Mouse (Mus musculus) embryonic facial prominence, embryonic 15.5 days (tissue): ENCODE data around the gene Marveld1. TPM values are rescaled to one million over a fixed set of nuclear protein-coding genes. Genes with fewer than 3 reads are reported as not detected.

ENCODE experiments used
- ATAC-seq: fragments of 200-750 bp; cut with Nextera tagmentation; 2 replicates; pipeline ENCODE4 v1.8.0; 2017; ENCODE audit warnings: low read depth, moderate TSS enrichment; ENCODE audit not compliant: insufficient number of reproducible peaks, low FRiP score, low TSS enrichment
- H3K27ac ChIP-seq: fragments of 300-500 bp; sonication (generic); replicated peaks from 2 replicates; pipeline ENCODE4 v1.5.1; 2015; ENCODE audit warnings: mild to moderate bottlenecking, inconsistent platforms
- H3K27me3 ChIP-seq: fragments of 300-500 bp; sonication (generic); 2 replicates; pipeline ENCODE4 v1.6.1; 2015; ENCODE audit warnings: inconsistent platforms
- H3K36me3 ChIP-seq: fragments of 300-500 bp; sonication (generic); 2 replicates; pipeline ENCODE4 v1.6.1; 2015; ENCODE audit warnings: mild to moderate bottlenecking, inconsistent platforms
- H3K4me1 ChIP-seq: fragments of 300-500 bp; sonication (generic); 2 replicates; pipeline ENCODE4 v1.6.1; 2015; ENCODE audit warnings: inconsistent platforms
- H3K4me2 ChIP-seq: fragments of 300-500 bp; sonication (generic); replicated peaks from 2 replicates; pipeline ENCODE4 v1.6.1; 2015; ENCODE audit warnings: mild to moderate bottlenecking, inconsistent platforms
- H3K4me3 ChIP-seq: fragments of 300-500 bp; sonication (generic); replicated peaks from 2 replicates; pipeline ENCODE4 v1.5.1; 2015; ENCODE audit warnings: mild to moderate bottlenecking, inconsistent platforms
- H3K9ac ChIP-seq: fragments of 300-500 bp; sonication (generic); 2 replicates; pipeline ENCODE4 v1.6.1; 2015; ENCODE audit warnings: inconsistent platforms
- H3K9me3 ChIP-seq: fragments of 300-500 bp; sonication (generic); replicated peaks from 2 replicates; pipeline ENCODE4 v1.6.1; 2016; ENCODE audit warnings: inconsistent platforms
- WGBS: fragments of 180-500 bp; shearing (Covaris S2); methylation state at CpG from one replicate; pipeline ENCODE4 v1.1.7; 2015; 5-methylcytosine and 5-hydroxymethylcytosine counted together
- polyA plus RNA-seq: library from polyadenylated mRNA; unstranded; fragments of >200 nt; fragmentation: Nextera tagmentation; extraction: Ambion mirVana; gene quantifications from 2 replicates; pipeline ENCODE4 v1.2.1, GENCODE M21; 2015

Gene Marveld1
- polyA plus RNA-seq, 1 experiment from 2014 or later = 15.2 TPM

- Histone ChIP-seq H3K9ac (peak overlapping the region; percentile 82), H3K27me3 (no peaks in the 10 kb centered on the region), H3K4me1 (peaks cover 52% of the 10 kb centered on the region), H3K4me2 (peak overlapping the region; percentile 91), H3K9me3 (no peaks in the 10 kb centered on the region), H3K4me3 (peak overlapping the region; percentile 63), H3K36me3 (peaks cover 18% of the 10 kb centered on the region), H3K27ac (peak overlapping the region; percentile 95)
- ATAC-seq = no peak
- 4% methylated on average over 23 of the region's 23 CpGs for WGBS
These were observed 19.0 kb upstream of the Marveld1 start for GRCm38 (mm10) chr19:42128052-42128740.

- H3K27ac ChIP-seq = peak within 1 kb of the TSS; percentile 95
- peak within 1 kb of the TSS; percentile 63 for H3K4me3 ChIP-seq
- H3K27me3 ChIP-seq = no peaks in the 10 kb centered on the region
- H3K36me3 ChIP-seq = peaks cover 10% of the 10 kb centered on the region
- H3K4me2 ChIP-seq = peak within 1 kb of the TSS; percentile 91
- H3K9me3 ChIP-seq = no peaks in the 10 kb centered on the region
- peaks cover 52% of the 10 kb centered on the region for H3K4me1 ChIP-seq
- peak within 1 kb of the TSS; percentile 82 for H3K9ac ChIP-seq
- under 1% methylated on average over 54 of the region's 54 CpGs for WGBS
- ATAC-seq = peak; percentile 98
These were observed 18.3 kb upstream of the Marveld1 start, which contains the start of gene Avpi1 for GRCm38 (mm10) chr19:42128787-42129508. TSS of gene Avpi1 (minus strand) at chr19:42129059.

DNA sequence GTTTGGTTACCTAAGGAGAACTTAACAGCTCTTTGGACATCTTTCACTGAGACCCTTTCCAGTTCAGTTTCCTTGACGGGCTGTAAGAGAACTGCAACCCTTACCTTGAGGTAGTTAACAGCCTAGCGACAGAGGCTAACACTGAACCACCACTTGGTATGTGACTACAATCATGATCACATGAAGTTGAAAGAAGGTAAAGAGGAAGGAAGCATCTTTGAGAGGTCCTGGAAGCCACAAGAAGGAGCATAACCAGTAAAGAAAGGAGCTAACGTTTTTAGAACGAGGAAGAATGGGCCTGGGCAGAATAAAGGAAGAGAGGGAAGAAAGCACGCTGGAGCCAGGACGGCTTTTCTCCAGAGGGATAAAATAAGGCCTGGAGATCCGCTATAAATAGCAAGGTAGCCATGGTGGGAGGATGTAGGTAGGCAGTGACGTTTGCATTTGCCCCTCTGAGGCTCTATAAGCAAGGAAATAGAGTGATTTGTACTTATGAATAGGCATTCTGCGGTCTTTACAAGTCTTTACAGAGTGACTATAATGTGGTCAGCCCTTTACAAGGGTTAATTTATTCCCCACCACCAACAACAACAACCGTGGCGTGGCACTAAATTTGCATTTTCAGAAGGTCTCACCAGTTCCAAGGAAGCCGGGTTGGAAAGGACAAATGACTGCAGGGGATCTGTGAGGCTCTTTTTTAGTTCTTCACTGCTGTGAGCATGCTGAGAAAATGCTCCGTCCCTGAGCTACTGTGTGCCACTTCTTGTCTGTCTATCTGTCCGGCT, 17.5 kb upstream of the Marveld1 start:
- Histone ChIP-seq H3K27ac (peak overlapping the region; percentile 95), H3K4me2 (peak overlapping the region; percentile 91), H3K4me3 (peak overlapping the region; percentile 63), H3K9me3 (no peaks in the 10 kb centered on the region), H3K4me1 (peaks cover 52% of the 10 kb centered on the region), H3K27me3 (no peaks in the 10 kb centered on the region), H3K9ac (no peak overlapping the region), H3K36me3 (peaks cover 5% of the 10 kb centered on the region; the same call in 1 of the 2 replicates)
- WGBS = 24% methylated on average over 14 of the region's 14 CpGs
- 0 out of 2 replicates have a peak, but pooled peaks have one; percentile 0 for ATAC-seq

DNA sequence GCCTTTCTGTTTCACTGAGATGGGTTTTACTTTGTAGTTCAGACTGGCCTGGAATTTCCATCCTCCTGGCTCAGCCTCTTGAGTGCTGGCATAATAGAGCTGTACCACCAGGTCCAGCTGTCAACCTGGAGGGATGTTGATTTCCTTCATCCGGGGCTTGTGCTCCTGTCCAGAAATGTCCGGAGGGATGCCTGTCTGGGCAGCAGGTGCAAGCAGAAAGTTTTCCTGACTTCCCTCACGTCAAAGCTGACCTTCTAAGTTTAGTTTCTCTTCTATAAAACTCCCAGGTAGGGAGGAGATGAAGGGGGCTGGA, 16.9 kb upstream of the Marveld1 start:
- Histone ChIP-seq H3K9ac (no peak overlapping the region; the same call in 1 of the 2 replicates), H3K4me1 (peaks cover 52% of the 10 kb centered on the region), H3K27ac (peak overlapping the region; percentile 95), H3K4me2 (no peak overlapping the region), H3K36me3 (0 out of 2 replicates have a peak, but pooled peaks cover under 1% of the 10 kb centered on the region), H3K4me3 (no peak overlapping the region), H3K9me3 (no peaks in the 10 kb centered on the region), H3K27me3 (no peaks in the 10 kb centered on the region)
- no peak for ATAC-seq
- 61% methylated on average over 3 of the region's 3 CpGs for WGBS

DNA sequence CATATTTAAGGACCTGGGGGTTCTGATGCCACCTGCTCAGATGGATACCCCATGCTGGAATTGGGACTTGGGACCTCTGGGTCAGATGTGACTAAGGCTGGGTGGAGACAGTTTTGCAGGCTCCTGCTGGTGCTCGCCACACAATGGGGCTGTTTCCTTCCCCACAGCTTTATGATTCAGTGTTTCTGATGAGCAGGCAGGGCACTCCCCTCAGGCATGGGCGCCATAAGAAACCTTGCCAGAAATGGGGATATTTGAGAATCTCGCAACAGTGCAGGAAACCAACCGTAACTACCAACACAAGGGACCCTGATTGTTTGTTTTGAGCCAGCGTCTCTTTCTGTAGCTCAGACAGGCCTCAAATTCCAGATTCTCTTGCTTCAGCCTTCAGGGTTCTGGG, 16.1 kb upstream of the Marveld1 start:
- no peak for ATAC-seq
- H3K27ac ChIP-seq = peak overlapping the region; percentile 95
- H3K4me1 ChIP-seq = peaks cover 52% of the 10 kb centered on the region
- H3K4me2 ChIP-seq = no peak overlapping the region
- H3K27me3 ChIP-seq = no peaks in the 10 kb centered on the region
- H3K4me3 ChIP-seq = no peak overlapping the region
- no peaks in the 10 kb centered on the region for H3K9me3 ChIP-seq
- WGBS = 35% methylated on average over 5 of the region's 5 CpGs
- H3K36me3 ChIP-seq = no peaks in the 10 kb centered on the region
- H3K9ac ChIP-seq = no peak overlapping the region

DNA sequence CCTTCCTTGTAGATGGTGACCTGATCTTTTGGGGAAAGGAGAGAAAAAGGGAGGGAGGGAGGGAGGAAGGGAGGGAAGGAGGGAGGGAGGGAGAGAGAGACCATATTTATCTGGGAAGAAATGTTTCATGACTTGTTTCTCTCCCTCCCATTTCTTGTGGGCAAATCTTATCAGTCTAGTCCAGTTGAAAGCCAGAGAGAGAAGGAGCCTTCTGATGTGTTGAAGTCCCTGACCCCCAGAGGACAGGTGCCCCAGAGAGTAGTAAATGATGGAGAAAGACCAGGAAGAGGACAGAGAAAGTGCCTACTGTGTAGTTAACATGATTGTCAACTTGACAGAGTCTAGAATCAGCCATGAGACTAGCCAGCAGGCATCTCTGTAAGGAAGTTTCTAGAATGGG, 12.1 kb upstream of the Marveld1 start:
- no peaks in the 10 kb centered on the region for H3K27me3 ChIP-seq
- ATAC-seq = no peak
- H3K4me3 ChIP-seq = no peak overlapping the region
- no peak overlapping the region for H3K9ac ChIP-seq
- no peak overlapping the region for H3K27ac ChIP-seq
- H3K4me2 ChIP-seq = no peak overlapping the region
- no peaks in the 10 kb centered on the region for H3K36me3 ChIP-seq
- H3K9me3 ChIP-seq = no peaks in the 10 kb centered on the region
- peaks cover 23% of the 10 kb centered on the region for H3K4me1 ChIP-seq

DNA sequence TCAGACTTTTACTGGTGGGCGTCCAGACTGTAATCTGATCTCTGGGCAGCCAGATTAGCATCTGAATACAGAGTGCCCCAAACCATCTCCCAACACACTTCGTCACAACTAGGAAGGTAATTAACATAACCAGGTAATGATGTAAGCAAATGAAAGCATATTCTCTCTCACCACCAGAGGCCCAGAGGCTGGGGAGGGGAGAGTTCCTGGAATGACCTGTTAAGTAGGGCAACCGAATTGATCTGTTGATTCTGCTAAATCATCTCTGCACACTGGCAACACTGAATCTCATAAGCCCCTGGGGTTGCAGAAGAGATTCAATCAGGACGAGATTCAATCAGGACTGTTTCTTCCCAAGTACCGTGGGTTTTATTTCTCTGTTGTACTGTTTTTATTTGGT, 11.1 kb upstream of the Marveld1 start:
- H3K9ac ChIP-seq = no peak overlapping the region
- no peak overlapping the region for H3K27ac ChIP-seq
- WGBS = 30% methylated on average over 5 of the region's 5 CpGs
- no peaks in the 10 kb centered on the region for H3K36me3 ChIP-seq
- ATAC-seq = no peak
- H3K4me2 ChIP-seq = no peak overlapping the region
- no peak overlapping the region for H3K4me3 ChIP-seq
- peaks cover 13% of the 10 kb centered on the region for H3K4me1 ChIP-seq
- H3K27me3 ChIP-seq = no peaks in the 10 kb centered on the region
- H3K9me3 ChIP-seq = no peaks in the 10 kb centered on the region

DNA sequence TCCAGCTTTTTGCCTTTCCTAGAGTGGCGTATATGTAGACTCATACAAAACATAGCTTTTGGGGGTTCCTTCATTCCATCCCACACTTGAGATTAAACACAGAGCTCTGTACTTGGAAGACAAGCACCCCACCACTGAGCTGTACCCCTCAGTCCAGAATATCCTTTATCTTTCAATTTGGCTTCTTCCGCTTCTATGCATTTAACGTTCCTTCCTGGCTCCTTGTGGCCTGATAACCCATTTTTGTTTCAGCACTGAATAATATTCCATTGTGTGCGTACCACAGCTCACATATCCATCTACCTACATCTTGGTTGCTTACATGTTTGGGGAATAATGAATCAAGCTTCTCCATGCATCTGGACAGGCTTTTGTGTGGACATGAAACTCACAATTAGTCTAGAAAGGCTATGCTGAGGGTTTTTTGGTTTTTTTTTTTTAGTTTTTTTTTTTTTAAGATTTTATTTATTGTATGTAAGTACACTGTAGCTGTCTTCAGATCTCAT, 10.0 kb upstream of the Marveld1 start:
- Histone ChIP-seq H3K27me3 (no peaks in the 10 kb centered on the region), H3K27ac (no peak overlapping the region), H3K9me3 (no peaks in the 10 kb centered on the region), H3K4me3 (no peak overlapping the region), H3K4me1 (peaks cover 6% of the 10 kb centered on the region; the same call in 1 of the 2 replicates), H3K9ac (no peak overlapping the region), H3K4me2 (no peak overlapping the region), H3K36me3 (no peaks in the 10 kb centered on the region)
- WGBS = 93% methylated on average over 4 of the region's 4 CpGs
- ATAC-seq = no peak

DNA sequence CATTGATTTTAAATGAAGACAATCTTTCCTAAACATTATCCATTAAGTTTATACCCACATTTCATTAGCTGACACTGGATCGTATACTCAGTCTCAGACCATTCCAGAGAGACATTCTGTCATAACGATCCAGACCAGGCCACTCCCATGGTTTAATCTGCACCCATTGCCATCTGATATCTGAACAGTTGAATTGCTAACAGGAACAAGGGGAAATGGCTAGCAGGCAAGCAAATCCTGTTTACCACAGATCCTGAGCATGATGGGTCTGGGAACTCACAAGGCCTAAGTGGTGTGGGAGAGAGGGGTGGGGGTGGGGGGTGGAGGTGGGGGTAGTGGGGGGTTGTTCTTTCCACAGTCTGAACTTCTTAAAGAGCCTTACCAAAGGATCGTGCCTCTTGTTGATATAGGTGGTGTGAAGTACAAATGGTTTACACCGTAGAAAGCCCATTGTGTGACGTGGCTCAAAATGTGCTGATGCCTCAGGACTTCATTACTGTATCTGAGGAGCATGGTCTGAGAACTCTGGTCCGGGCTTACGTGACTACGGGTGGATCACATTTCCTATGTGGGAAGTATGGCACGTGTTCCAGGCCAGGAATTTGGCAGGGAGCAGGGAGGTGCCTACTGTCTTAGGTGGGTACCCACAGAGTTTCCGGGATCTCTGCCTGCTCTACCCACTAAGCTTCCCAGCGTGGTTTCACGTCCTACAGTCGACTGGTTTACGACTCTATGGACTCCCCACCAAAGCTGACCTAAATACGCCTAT, 8.5 kb upstream of the Marveld1 start:
- no peak for ATAC-seq
- H3K36me3 ChIP-seq = no peaks in the 10 kb centered on the region
- H3K4me1 ChIP-seq = 0 out of 2 replicates have a peak, but pooled peaks cover 3% of the 10 kb centered on the region
- H3K4me3 ChIP-seq = no peak overlapping the region
- no peak overlapping the region for H3K27ac ChIP-seq
- H3K27me3 ChIP-seq = no peaks in the 10 kb centered on the region
- H3K9me3 ChIP-seq = no peaks in the 10 kb centered on the region
- H3K4me2 ChIP-seq = no peak overlapping the region
- WGBS = 80% methylated on average over 15 of the region's 15 CpGs
- no peak overlapping the region for H3K9ac ChIP-seq

- H3K27ac ChIP-seq = no peak overlapping the region
- H3K4me1 ChIP-seq = peaks cover 9% of the 10 kb centered on the region
- no peaks in the 10 kb centered on the region for H3K9me3 ChIP-seq
- ATAC-seq = no peak
- H3K4me2 ChIP-seq = no peak overlapping the region
- H3K9ac ChIP-seq = no peak overlapping the region
- no peaks in the 10 kb centered on the region for H3K36me3 ChIP-seq
- 54% methylated on average over 5 of the region's 5 CpGs for WGBS
- no peaks in the 10 kb centered on the region for H3K27me3 ChIP-seq
- no peak overlapping the region for H3K4me3 ChIP-seq
These were observed 7.3 kb upstream of the Marveld1 start for GRCm38 (mm10) chr19:42139724-42140517.
